Mouse (Mus musculus) lung, embryonic 16.5 days (tissue): ENCODE measurements around the gene Fmn2. TPM values are rescaled to one million over a fixed set of nuclear protein-coding genes. Genes with fewer than 3 reads are reported as not detected.

Experiments
- ATAC-seq: fragments of 200-750 bp; cut with Nextera tagmentation; 2 replicates; pipeline ENCODE4 v1.8.0; 2017; ENCODE audit warnings: low read depth, mild to moderate bottlenecking, moderate library complexity
- H3K27ac ChIP-seq: fragments of 300-500 bp; sonication (generic); 2 replicates; pipeline ENCODE4 v1.5.1; 2014; ENCODE audit warnings: mild to moderate bottlenecking, control low read depth, low read length
- H3K27me3 ChIP-seq: fragments of 300-500 bp; sonication (generic); 2 replicates; pipeline ENCODE4 v1.6.1; 2014; ENCODE audit warnings: low read depth, low read length, mixed read lengths; ENCODE audit not compliant: control insufficient read depth, insufficient read depth
- H3K36me3 ChIP-seq: fragments of 300-500 bp; sonication (generic); 2 replicates; pipeline ENCODE4 v1.6.1; 2014; ENCODE audit warnings: low read length; ENCODE audit not compliant: control insufficient read depth, insufficient read depth
- H3K4me1 ChIP-seq: fragments of 300-500 bp; sonication (generic); replicated peaks from 2 replicates; pipeline ENCODE4 v1.6.1; 2014; ENCODE audit warnings: low read length, mixed read lengths; ENCODE audit not compliant: control insufficient read depth, insufficient read depth
- H3K4me2 ChIP-seq: fragments of 300-500 bp; sonication (generic); 2 replicates; pipeline ENCODE4 v1.6.1; 2014; ENCODE audit warnings: low read depth, low read length, control low read depth
- H3K4me3 ChIP-seq: fragments of 300-500 bp; sonication (generic); 2 replicates; pipeline ENCODE4 v1.5.1; 2014; ENCODE audit warnings: mild to moderate bottlenecking, low read length, control low read depth
- H3K9ac ChIP-seq: fragments of 300-500 bp; sonication (generic); 2 replicates; pipeline ENCODE4 v1.6.1; 2014; ENCODE audit warnings: low read length, control low read depth
- H3K9me3 ChIP-seq: fragments of 300-500 bp; sonication (generic); 2 replicates; pipeline ENCODE4 v1.6.1; 2016; ENCODE audit warnings: low read length; ENCODE audit not compliant: control insufficient read depth
- WGBS: fragments of 180-500 bp; shearing (Covaris S2); extraction: QIAGEN DNeasy Blood & Tissue Kit; methylation state at CpG from one replicate; pipeline ENCODE4 v1.1.7; 2014; 5-methylcytosine and 5-hydroxymethylcytosine counted together
- polyA plus RNA-seq: library from polyadenylated mRNA; unstranded; fragments of >200 nt; fragmentation: Nextera tagmentation; extraction: Ambion mirVana; gene quantifications from 2 replicates; pipeline ENCODE4 v1.2.1, GENCODE M21; 2015

Fmn2 gene
- polyA plus RNA-seq, 1 experiment from 2014 or later: 0.19 TPM

- Histone ChIP-seq H3K4me1 (no peaks in the 10 kb centered on the region), H3K9me3 (no peaks in the 10 kb centered on the region), H3K4me2 (no peak overlapping the region), H3K4me3 (no peak overlapping the region), H3K27me3 (no peaks in the 10 kb centered on the region), H3K36me3 (no peaks in the 10 kb centered on the region), H3K9ac (no peak overlapping the region), H3K27ac (no peak overlapping the region)
- 5% methylated on average over 4 of the region's 4 CpGs for WGBS
- no peak for ATAC-seq
These were observed 93.4 kb downstream of the Fmn2 start for GRCm38 (mm10) chr1:174594989-174595388.

DNA sequence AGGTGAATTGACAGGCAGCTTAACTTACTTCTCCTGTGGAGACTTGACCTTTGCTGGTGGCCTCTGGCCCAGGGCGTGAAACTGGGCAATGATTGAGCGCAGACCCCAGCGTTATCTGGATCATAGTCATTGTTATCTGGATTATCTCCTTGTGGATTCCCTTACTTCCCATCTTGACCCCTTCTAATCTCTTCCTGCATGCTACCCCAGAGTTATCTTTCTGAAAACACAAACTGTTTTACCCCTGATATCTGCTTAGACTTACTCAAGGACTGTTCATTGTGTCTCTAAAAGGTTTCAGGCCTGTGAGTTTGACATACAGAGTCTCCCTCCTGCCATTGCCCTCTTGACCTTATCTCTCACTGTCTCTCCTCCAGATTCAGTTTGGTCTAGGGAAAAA, 95.9 kb downstream of the Fmn2 start:
- no peak overlapping the region for H3K4me2 ChIP-seq
- ATAC-seq: no peak
- H3K9me3 ChIP-seq: no peaks in the 10 kb centered on the region
- 52% methylated on average over 3 of the region's 3 CpGs for WGBS
- no peaks in the 10 kb centered on the region for H3K4me1 ChIP-seq
- H3K27me3 ChIP-seq: no peaks in the 10 kb centered on the region
- no peak overlapping the region for H3K27ac ChIP-seq
- H3K9ac ChIP-seq: no peak overlapping the region
- no peaks in the 10 kb centered on the region for H3K36me3 ChIP-seq
- H3K4me3 ChIP-seq: no peak overlapping the region

DNA sequence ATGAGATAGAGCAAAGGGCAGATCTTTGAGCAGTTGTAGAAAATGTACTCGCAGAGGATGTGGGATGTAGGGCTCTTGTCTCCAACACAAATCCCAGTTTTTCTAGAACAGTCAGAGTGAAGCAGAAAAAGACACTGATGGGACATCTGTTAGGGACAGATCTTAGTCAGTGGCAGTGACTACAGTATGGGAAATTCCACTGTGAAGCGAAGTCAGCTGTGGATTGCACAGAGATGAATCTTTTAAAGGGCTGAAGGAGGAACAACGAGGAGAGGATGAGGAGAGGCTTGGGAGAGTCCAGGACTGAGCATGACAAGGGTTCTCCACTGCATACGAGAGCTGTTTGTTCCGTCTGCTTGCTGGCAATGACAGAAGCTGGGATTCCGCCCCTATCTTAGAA, 96.6 kb downstream of the Fmn2 start:
- Histone ChIP-seq H3K27ac (no peak overlapping the region), H3K9me3 (no peaks in the 10 kb centered on the region), H3K4me2 (no peak overlapping the region), H3K27me3 (no peaks in the 10 kb centered on the region), H3K36me3 (no peaks in the 10 kb centered on the region), H3K4me3 (no peak overlapping the region), H3K9ac (no peak overlapping the region), H3K4me1 (no peaks in the 10 kb centered on the region)
- ATAC-seq: no peak
- WGBS: 66% methylated on average over 6 of the region's 6 CpGs

GRCm38 (mm10) chr1:174600041-174600440, 98.4 kb downstream of the Fmn2 start:
- Histone ChIP-seq H3K27me3 (no peaks in the 10 kb centered on the region), H3K4me3 (no peak overlapping the region), H3K4me2 (no peak overlapping the region), H3K27ac (no peak overlapping the region), H3K9me3 (no peaks in the 10 kb centered on the region), H3K4me1 (no peaks in the 10 kb centered on the region), H3K36me3 (no peaks in the 10 kb centered on the region), H3K9ac (no peak overlapping the region)
- no peak for ATAC-seq
- 87% methylated on average over 2 of the region's 2 CpGs for WGBS

DNA sequence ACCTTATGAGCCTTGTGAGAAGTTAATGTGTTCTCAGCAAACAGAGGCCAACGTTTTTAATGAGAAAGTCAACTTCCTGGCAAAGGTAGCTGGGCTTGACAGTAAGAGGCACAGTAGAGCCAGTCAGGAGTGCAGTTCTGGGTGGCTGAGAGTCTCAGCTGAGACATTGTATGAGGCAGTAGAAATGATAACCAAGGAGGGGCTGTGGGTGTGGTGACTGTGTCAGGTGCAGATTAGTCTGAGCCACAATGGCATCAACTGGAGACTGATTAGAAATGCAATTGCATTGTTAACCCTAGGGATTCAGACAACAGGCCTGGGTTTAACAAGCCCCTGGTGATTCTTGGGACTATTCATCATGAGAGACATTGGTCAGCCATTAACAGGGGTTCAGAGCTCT, 99.0 kb downstream of the Fmn2 start:
- Histone ChIP-seq H3K4me1 (no peaks in the 10 kb centered on the region), H3K9me3 (no peaks in the 10 kb centered on the region), H3K4me2 (no peak overlapping the region), H3K36me3 (no peaks in the 10 kb centered on the region), H3K9ac (no peak overlapping the region), H3K4me3 (no peak overlapping the region), H3K27me3 (no peaks in the 10 kb centered on the region), H3K27ac (no peak overlapping the region)
- WGBS: 31% methylated on average over 1 of the region's 1 CpGs
- ATAC-seq: no peak

GRCm38 (mm10) chr1:174617368-174617767, 115.7 kb downstream of the Fmn2 start:
- H3K4me3 ChIP-seq: no peak overlapping the region
- H3K9me3 ChIP-seq: no peaks in the 10 kb centered on the region
- WGBS: 35% methylated on average over 4 of the region's 4 CpGs
- no peaks in the 10 kb centered on the region for H3K27me3 ChIP-seq
- no peak overlapping the region for H3K9ac ChIP-seq
- no peak overlapping the region for H3K4me2 ChIP-seq
- no peaks in the 10 kb centered on the region for H3K4me1 ChIP-seq
- no peak overlapping the region for H3K27ac ChIP-seq
- no peaks in the 10 kb centered on the region for H3K36me3 ChIP-seq
- no peak for ATAC-seq

- H3K4me1 ChIP-seq: no peaks in the 10 kb centered on the region
- no peak overlapping the region for H3K4me3 ChIP-seq
- ATAC-seq: no peak
- H3K27ac ChIP-seq: no peak overlapping the region
- H3K36me3 ChIP-seq: no peaks in the 10 kb centered on the region
- no peaks in the 10 kb centered on the region for H3K27me3 ChIP-seq
- 18% methylated on average over 1 of the region's 1 CpGs for WGBS
- H3K9me3 ChIP-seq: no peaks in the 10 kb centered on the region
- no peak overlapping the region for H3K4me2 ChIP-seq
- H3K9ac ChIP-seq: no peak overlapping the region
These were observed 119.9 kb downstream of the Fmn2 start for GRCm38 (mm10) chr1:174621512-174621911.

GRCm38 (mm10) chr1:174623054-174623453, 121.4 kb downstream of the Fmn2 start:
- ATAC-seq: no peak
- WGBS: 36% methylated on average over 3 of the region's 3 CpGs

DNA sequence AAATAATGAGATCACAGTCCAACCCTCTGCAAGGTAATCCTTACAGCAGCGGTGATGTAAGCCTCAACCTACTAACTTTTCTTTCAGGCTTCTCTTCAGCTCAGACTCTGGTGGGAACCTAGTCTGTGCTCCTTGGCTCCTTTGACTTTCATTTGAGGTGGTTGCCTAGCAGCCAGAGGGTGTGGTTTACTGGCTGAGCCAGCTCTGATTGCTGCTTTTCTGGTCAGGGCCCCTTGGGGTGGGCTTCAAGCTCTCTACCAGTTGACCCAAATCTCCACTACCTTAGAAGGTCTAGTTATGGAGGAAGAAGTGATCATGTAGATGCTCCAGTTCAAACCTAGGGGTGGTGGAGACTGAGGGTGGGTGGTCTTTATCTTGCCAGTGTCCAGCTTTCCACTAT, 128.4 kb downstream of the Fmn2 start:
- Histone ChIP-seq H3K4me1 (no peaks in the 10 kb centered on the region), H3K9ac (no peak overlapping the region), H3K9me3 (no peaks in the 10 kb centered on the region), H3K36me3 (no peaks in the 10 kb centered on the region), H3K4me3 (no peak overlapping the region), H3K27me3 (no peaks in the 10 kb centered on the region), H3K27ac (no peak overlapping the region), H3K4me2 (no peak overlapping the region)
- 81% methylated on average over 1 of the region's 1 CpGs for WGBS
- no peak for ATAC-seq

More at GRCm38 (mm10) chr1:174623054-174623453, 121.4 kb downstream of the Fmn2 start:
- no peak overlapping the region for H3K4me3 ChIP-seq
- no peaks in the 10 kb centered on the region for H3K27me3 ChIP-seq
- no peak overlapping the region for H3K4me2 ChIP-seq
- H3K36me3 ChIP-seq: no peaks in the 10 kb centered on the region
- H3K9me3 ChIP-seq: no peaks in the 10 kb centered on the region
- H3K27ac ChIP-seq: no peak overlapping the region
- H3K4me1 ChIP-seq: no peaks in the 10 kb centered on the region
- no peak overlapping the region for H3K9ac ChIP-seq

DNA sequence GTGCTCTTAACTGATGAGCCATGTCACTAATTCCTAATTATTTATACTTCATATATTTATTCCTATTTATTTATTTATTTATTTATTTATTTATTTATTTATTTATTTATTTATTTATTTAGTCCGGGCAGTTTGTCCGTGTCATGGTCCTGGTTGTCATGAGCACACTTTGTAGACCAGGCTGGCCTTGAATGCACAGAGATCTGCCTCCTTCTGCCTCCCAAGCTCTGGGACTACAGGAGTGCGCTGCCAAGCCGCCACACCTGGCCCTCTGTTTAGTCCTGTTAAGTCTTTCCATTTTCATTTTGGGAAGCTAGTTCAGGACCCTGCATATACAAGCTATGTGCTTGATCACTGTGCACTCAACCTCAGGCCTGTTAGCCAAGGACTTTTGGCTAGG, 134.7 kb downstream of the Fmn2 start:
- WGBS: 91% methylated on average over 4 of the region's 4 CpGs
- no peak for ATAC-seq

More for the DNA sequence above, 134.7 kb downstream of the Fmn2 start:
- Histone ChIP-seq H3K4me1 (no peaks in the 10 kb centered on the region), H3K27me3 (no peaks in the 10 kb centered on the region), H3K9me3 (no peaks in the 10 kb centered on the region), H3K27ac (no peak overlapping the region), H3K4me3 (no peak overlapping the region), H3K9ac (no peak overlapping the region), H3K4me2 (no peak overlapping the region), H3K36me3 (no peaks in the 10 kb centered on the region)
